Mouse (Mus musculus): ENCODE data around the gene Sertad1. TPM values are rescaled to one million over a fixed set of nuclear protein-coding genes. Genes with fewer than 3 reads are reported as not detected.
A peak's percentile ranks its signal among the peaks of the same experiment; 100 is the strongest.
"Not testable (repeated sequence)": the region's sequence is repeated elsewhere in the genome, so short reads cannot be mapped to it uniquely, and the experiment has no call there.

The Sertad1 gene
- polyA plus RNA-seq, 1 experiment from 2014 or later: 18.5 TPM

DNA sequence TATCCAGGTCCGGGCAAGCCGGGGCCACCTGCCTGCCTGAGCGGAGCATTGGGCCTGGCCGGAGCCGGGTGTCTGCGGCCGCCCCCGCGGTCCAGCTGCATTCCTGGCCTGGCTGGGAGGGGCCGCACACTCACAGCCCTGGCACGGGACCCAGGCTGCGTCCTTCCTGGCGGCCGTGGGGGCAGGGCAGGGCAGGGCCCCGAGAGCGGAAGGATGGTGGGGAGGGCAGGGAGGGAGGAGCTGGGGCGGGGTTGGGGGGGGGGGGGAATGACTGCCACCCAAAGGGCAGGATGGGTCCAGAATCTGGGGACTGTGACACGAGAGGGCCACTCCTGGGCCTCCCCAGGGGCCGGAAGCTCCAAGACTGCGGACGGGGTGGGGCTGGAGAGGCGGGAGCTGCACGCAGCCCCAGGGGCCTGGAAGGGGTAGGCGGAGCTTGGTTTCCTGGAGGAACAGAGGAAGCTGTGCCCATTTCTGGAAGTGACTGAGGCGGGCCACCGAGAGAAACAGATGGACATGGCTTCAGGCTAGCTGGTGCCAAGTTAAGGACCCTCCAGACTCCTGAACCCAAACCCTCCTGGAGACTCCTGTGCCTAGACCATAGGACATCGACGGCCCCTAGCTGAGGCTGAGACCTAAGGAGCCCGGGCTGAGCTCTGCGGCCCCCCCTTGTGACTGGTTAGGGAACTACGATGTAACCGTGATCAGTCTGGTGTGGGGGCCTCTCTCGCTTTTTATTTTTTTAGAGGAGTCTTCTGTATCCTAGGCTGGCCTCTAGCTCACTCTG is 4.0 kb downstream of the Sertad1 start:
- Histone ChIP-seq H3K4me2 (ENCODE audit: low read depth, low read length) (peak overlapping the region; percentile 79), H3K36me3 (replicated peaks; ENCODE audit: insufficient read depth, low read length) (peaks cover 12% of the 10 kb centered on the region), H3K27me3 (ENCODE audit: insufficient read depth, low read length) (no peaks in the 10 kb centered on the region), H3K9me3 (ENCODE audit: low read length) (no peaks in the 10 kb centered on the region), H3K4me1 (ENCODE audit: insufficient read depth) (peaks cover 41% of the 10 kb centered on the region), H3K9ac (replicated peaks) (peak overlapping the region; percentile 63), H3K27ac (ENCODE audit: low read depth) (peak overlapping the region; percentile 79), H3K4me3 (ENCODE audit: low read depth, low read length) (peak overlapping the region; percentile 48)
- TF ChIP-seq EP300 (IDR thresholded peaks at IDR 0.05; ENCODE audit: low read depth): 0 out of 2 replicates have a peak, but pooled peaks have one; percentile 21
- peak; percentile 88 for TF ChIP-seq CTCF (IDR thresholded peaks at IDR 0.05; ENCODE audit: low read depth)
- peak; percentile 78 for ATAC-seq
- WGBS (ENCODE audit: insufficient replicate concordance): under 1% methylated on average over 28 of the region's 33 CpGs
- peak; percentile 93 for DNase-seq

DNA sequence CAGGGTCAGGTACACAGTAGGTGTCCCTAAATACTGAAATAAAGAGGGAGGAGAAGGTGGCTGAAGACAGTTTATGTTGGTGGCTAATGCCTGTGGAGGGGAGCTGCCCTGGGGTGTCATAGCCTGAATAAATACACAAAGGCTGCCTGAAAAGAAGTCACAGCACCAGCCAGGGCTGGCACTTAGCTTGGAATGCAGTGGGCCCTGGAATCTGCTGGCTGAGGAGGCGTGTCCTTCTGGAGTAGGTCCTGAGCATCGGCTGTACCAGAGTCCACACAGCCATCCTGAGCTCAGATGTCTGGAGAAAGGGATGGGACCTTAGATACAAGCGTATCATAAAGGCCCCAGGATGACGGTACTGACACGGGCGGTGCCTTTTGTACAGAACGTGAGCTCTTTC is 5.1 kb downstream of the Sertad1 start:
- Histone ChIP-seq H3K27ac (ENCODE audit: low read depth) (peak overlapping the region; percentile 79), H3K36me3 (replicated peaks; ENCODE audit: insufficient read depth, low read length) (peaks cover 12% of the 10 kb centered on the region), H3K27me3 (ENCODE audit: insufficient read depth, low read length) (no peaks in the 10 kb centered on the region), H3K9ac (replicated peaks) (no peak overlapping the region; the same call in 1 of the 2 replicates), H3K4me1 (ENCODE audit: insufficient read depth) (peaks cover 41% of the 10 kb centered on the region), H3K4me3 (ENCODE audit: low read depth, low read length) (no peak overlapping the region), H3K9me3 (ENCODE audit: low read length) (no peaks in the 10 kb centered on the region), H3K4me2 (ENCODE audit: low read depth, low read length) (peak overlapping the region; percentile 29; the same call in 1 of the 2 replicates)
- DNase-seq (peak; percentile 14), ATAC-seq (no peak)
- TF ChIP-seq CTCF (IDR thresholded peaks at IDR 0.05; ENCODE audit: low read depth) (no peak), EP300 (IDR thresholded peaks at IDR 0.05; ENCODE audit: low read depth) (no peak)
- WGBS (ENCODE audit: insufficient replicate concordance): 77% methylated on average over 7 of the region's 7 CpGs

DNA sequence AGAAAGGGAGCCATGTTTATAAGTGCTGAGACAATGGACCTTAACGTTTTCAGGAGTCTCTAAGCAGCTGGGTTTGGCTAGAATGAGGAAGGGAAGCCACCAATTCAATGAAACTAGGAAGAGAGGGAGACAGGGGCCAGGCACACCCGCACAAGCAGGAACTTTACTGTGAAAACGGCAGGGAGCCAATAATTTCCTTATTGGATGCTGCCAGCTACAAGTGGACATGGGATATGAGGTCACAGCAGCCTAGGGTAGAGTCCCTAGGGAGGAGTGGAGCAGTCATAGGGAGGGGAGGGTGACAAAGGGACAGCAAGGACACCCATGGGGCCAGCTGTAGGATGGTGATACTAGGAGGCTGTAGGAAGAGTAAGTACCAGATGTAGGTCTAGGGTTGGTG is 6.3 kb downstream of the Sertad1 start:
- DNase-seq: no peak
- TF ChIP-seq CTCF (IDR thresholded peaks at IDR 0.05; ENCODE audit: low read depth) (no peak), EP300 (IDR thresholded peaks at IDR 0.05; ENCODE audit: low read depth) (no peak)
- no peak for ATAC-seq
- H3K9me3 ChIP-seq (ENCODE audit: low read length): no peaks in the 10 kb centered on the region
- 48% methylated on average over 3 of the region's 3 CpGs for WGBS (ENCODE audit: insufficient replicate concordance)
- peaks cover 39% of the 10 kb centered on the region for H3K4me1 ChIP-seq (ENCODE audit: insufficient read depth)
- H3K9ac ChIP-seq (replicated peaks): no peak overlapping the region
- H3K36me3 ChIP-seq (replicated peaks; ENCODE audit: insufficient read depth, low read length): peaks cover 12% of the 10 kb centered on the region
- no peak overlapping the region for H3K27ac ChIP-seq (ENCODE audit: low read depth)
- no peaks in the 10 kb centered on the region for H3K27me3 ChIP-seq (ENCODE audit: insufficient read depth, low read length)
- H3K4me2 ChIP-seq (ENCODE audit: low read depth, low read length): no peak overlapping the region
- H3K4me3 ChIP-seq (ENCODE audit: low read depth, low read length): no peak overlapping the region

- Histone ChIP-seq H3K9ac (replicated peaks) (no peak overlapping the region), H3K4me2 (ENCODE audit: low read depth, low read length) (no peak overlapping the region), H3K27ac (ENCODE audit: low read depth) (no peak overlapping the region), H3K36me3 (replicated peaks; ENCODE audit: insufficient read depth, low read length) (peaks cover 12% of the 10 kb centered on the region), H3K27me3 (ENCODE audit: insufficient read depth, low read length) (no peaks in the 10 kb centered on the region), H3K4me3 (ENCODE audit: low read depth, low read length) (no peak overlapping the region), H3K9me3 (ENCODE audit: low read length) (no peaks in the 10 kb centered on the region), H3K4me1 (ENCODE audit: insufficient read depth) (peaks cover 35% of the 10 kb centered on the region)
- DNase-seq: no peak
- 67% methylated on average over 5 of the region's 5 CpGs for WGBS (ENCODE audit: insufficient replicate concordance)
- TF ChIP-seq EP300 (IDR thresholded peaks at IDR 0.05; ENCODE audit: low read depth): no peak
- no peak for TF ChIP-seq CTCF (IDR thresholded peaks at IDR 0.05; ENCODE audit: low read depth)
- ATAC-seq: no peak
These were observed 6.7 kb downstream of the Sertad1 start for GRCm38 (mm10) chr7:27493450-27493849.

- not testable (repeated sequence) for ATAC-seq; H3K36me3 ChIP-seq (replicated peaks; ENCODE audit: insufficient read depth, low read length)
- WGBS (ENCODE audit: insufficient replicate concordance): 84% methylated on average over 7 of the region's 9 CpGs
These were observed 8.1 kb downstream of the Sertad1 start for GRCm38 (mm10) chr7:27494659-27495367.

DNA sequence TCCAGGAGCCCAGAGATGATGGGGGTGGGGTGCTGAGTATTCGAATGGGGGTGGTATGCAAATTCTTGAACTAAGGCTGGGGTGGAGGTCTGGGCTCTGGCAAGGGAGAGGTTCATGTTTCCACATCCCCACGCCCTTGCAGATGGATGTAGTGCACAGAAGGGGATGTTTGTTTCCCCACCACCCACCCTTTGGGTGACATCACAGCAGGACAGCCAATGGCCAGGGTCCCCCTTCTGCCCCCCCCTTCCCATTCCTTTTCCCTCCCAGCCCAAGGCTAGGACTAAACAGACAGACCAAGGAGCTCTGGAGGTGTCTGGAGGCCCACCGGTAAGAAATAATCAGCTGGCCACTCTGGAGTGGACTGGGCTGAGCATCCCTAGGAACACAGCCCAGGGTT is 12.3 kb downstream of the Sertad1 start, which contains the start of gene Prx:
Gene Prx (plus strand): TSS at position 289 of the 400 bp plus-strand sequence.
- Histone ChIP-seq H3K36me3 (replicated peaks; ENCODE audit: insufficient read depth, low read length) (no peaks in the 10 kb centered on the region), H3K4me2 (ENCODE audit: low read depth, low read length) (no peak within 1 kb of the TSS), H3K9me3 (ENCODE audit: low read length) (no peaks in the 10 kb centered on the region), H3K27ac (ENCODE audit: low read depth) (no peak within 1 kb of the TSS), H3K4me1 (ENCODE audit: insufficient read depth) (no peaks in the 10 kb centered on the region), H3K27me3 (ENCODE audit: insufficient read depth, low read length) (no peaks in the 10 kb centered on the region), H3K9ac (replicated peaks) (no peak within 1 kb of the TSS), H3K4me3 (ENCODE audit: low read depth, low read length) (no peak within 1 kb of the TSS)
- DNase-seq: no peak
- WGBS (ENCODE audit: insufficient replicate concordance): 69% methylated on average over 3 of the region's 3 CpGs
- TF ChIP-seq CTCF (IDR thresholded peaks at IDR 0.05; ENCODE audit: low read depth): no peak
- TF ChIP-seq EP300 (IDR thresholded peaks at IDR 0.05; ENCODE audit: low read depth): no peak
- ATAC-seq: no peak

More at GRCm38 (mm10) chr7:27494659-27495367, 8.1 kb downstream of the Sertad1 start:
- not testable (repeated sequence) for H3K4me3 ChIP-seq (ENCODE audit: low read depth, low read length); H3K9ac ChIP-seq (replicated peaks); H3K27ac ChIP-seq (ENCODE audit: low read depth); H3K4me2 ChIP-seq (ENCODE audit: low read depth, low read length); H3K9me3 ChIP-seq (ENCODE audit: low read length); DNase-seq; H3K27me3 ChIP-seq (ENCODE audit: insufficient read depth, low read length)
- peaks cover 23% of the 10 kb centered on the region for H3K4me1 ChIP-seq (ENCODE audit: insufficient read depth)

Measured in liver, postnatal 0 days (tissue).